Mouse (Mus musculus) spleen, adult 2 months (tissue): ENCODE measurements around the gene Dapk2.

Source experiments
- CTCF ChIP-seq: fragments of 200-500 bp; IDR thresholded peaks from 2 replicates; pipeline ENCODE4 v1.5.1; 2011; ENCODE audit warnings: mild to moderate bottlenecking, inconsistent platforms; ENCODE audit not compliant: insufficient read depth, insufficient read length, insufficient replicate concordance; ENCODE audit errors: extremely low read depth
- POLR2A ChIP-seq: fragments of 200-500 bp; IDR thresholded peaks from 2 replicates; pipeline ENCODE4 v1.6.1; 2011; ENCODE audit warnings: low read depth, low read length, inconsistent platforms

- TF ChIP-seq CTCF (no peak), POLR2A (no peak)
Observed at GRCm38 (mm10) chr9:66181126-66181825, 23.3 kb downstream of the Dapk2 start.
